Mouse (Mus musculus) thymus, adult 2 months (tissue): ENCODE measurements around the gene Plppr1. TPM values are rescaled to one million over a fixed set of nuclear protein-coding genes. Genes with fewer than 3 reads are reported as not detected.

Experiments used
- DNase-seq: peaks from one replicate; pipeline ENCODE4 v3.0.0; 2021
- H3K27ac ChIP-seq: fragments of 200-500 bp; 2 replicates; pipeline ENCODE4 v1.5.1; 2012; ENCODE audit warnings: low read length, control low read depth; ENCODE audit not compliant: control insufficient read depth, insufficient read depth
- H3K27me3 ChIP-seq: fragments of 200-500 bp; 2 replicates; pipeline ENCODE4 v1.6.1; 2012; ENCODE audit warnings: mild to moderate bottlenecking, low read length, moderate library complexity, mixed read lengths; ENCODE audit not compliant: control insufficient read depth, insufficient read depth
- H3K36me3 ChIP-seq: fragments of 200-500 bp; 2 replicates; pipeline ENCODE4 v1.6.1; 2012; ENCODE audit warnings: mild to moderate bottlenecking, low read length, moderate library complexity; ENCODE audit not compliant: control insufficient read depth, insufficient read depth
- H3K4me1 ChIP-seq: fragments of 200-500 bp; replicated peaks from 2 replicates; pipeline ENCODE4 v1.6.1; 2012; ENCODE audit warnings: low read length; ENCODE audit not compliant: control insufficient read depth, insufficient read depth
- H3K4me3 ChIP-seq: fragments of 200-500 bp; 2 replicates; pipeline ENCODE4 v1.5.1; 2012; ENCODE audit warnings: mild to moderate bottlenecking, low read length, control low read depth, moderate library complexity; ENCODE audit not compliant: control insufficient read depth, insufficient read depth
- CTCF ChIP-seq: fragments of 200-500 bp; IDR thresholded peaks from 2 replicates; pipeline ENCODE4 v1.5.1; 2012; ENCODE audit warnings: mild to moderate bottlenecking, control low read depth, low read length, moderate library complexity, borderline replicate concordance; ENCODE audit not compliant: control insufficient read depth, poor library complexity, insufficient read depth; ENCODE audit errors: extremely low read depth
- POLR2A ChIP-seq: fragments of 200-500 bp; IDR thresholded peaks from 2 replicates; pipeline ENCODE4 v1.6.1; 2012; ENCODE audit warnings: mild to moderate bottlenecking, low read length, control low read depth, moderate library complexity; ENCODE audit not compliant: control insufficient read depth, poor library complexity, insufficient read depth; ENCODE audit errors: extremely low read depth
- WGBS: fragments of 180-500 bp; shearing (Covaris S2); methylation state at CpG from one replicate; pipeline ENCODE4 v1.1.7; 2018; 5-methylcytosine and 5-hydroxymethylcytosine counted together
- polyA plus RNA-seq: library from polyadenylated mRNA; depleted of rRNA; stranded (reverse); fragments of >200 nt; gene quantifications from 2 replicates; pipeline ENCODE4 v1.2.3, GENCODE M21; 2012

Plppr1 gene
- polyA plus RNA-seq, 1 experiment: 0.04 TPM

DNA sequence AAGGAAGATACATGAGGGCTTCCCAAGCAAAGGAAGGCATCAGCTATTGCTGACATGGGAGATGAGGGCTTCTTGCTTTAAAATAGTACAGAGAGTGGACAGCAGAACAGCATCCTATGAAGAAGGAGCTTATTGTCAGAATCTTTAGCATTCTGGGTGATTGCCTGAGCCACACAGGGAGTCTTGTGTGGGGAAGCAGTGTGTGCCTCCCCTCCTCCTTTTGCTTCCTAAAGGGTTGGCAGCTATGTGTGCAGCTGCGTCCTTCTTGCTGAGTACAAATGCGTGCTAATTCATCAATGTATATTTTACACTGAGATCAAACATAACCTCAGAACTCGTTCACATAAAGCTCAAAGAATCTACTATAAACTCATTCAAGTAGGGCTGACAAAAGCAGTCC lies 119.8 kb downstream of the Plppr1 start:
- Histone ChIP-seq H3K4me3 (no peak overlapping the region), H3K27me3 (no peaks in the 10 kb centered on the region), H3K36me3 (no peaks in the 10 kb centered on the region), H3K4me1 (no peaks in the 10 kb centered on the region), H3K27ac (no peak overlapping the region)
- DNase-seq: no peak
- no peak for TF ChIP-seq POLR2A
- no peak for TF ChIP-seq CTCF
- 89% methylated on average over 3 of the region's 3 CpGs for WGBS

DNA sequence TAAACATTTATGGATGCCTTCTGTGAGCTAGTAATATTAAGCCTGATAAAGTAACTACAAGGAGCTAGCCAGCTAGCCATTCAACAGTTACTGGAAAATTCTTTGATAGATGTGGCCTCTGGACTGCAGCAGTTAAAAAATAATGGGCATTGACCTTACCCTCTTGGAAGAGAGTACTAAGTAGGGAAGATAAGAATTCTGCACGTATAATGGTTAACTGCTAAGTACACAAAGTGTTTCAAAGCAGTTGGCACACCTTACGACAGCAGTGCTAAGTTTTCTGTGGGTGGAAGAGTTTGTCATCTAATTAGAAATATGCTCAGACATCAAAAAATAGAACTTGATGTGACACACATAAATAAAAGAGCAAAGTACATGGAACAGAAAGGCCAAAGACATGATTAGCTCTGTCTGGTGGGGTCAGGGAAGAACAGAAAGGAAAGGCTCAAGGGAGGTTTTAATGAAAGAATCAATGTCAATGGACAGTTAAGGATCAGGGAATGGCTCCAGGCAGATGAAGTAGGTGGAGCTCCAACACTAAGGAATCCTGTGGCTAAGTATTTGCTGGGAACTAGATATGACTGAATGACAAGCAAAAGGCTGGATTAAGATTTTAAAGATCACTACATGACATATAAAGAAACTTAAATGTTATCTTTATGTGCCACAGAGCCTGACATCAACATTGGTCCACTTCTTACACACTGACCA lies 120.6 kb downstream of the Plppr1 start:
- Histone ChIP-seq H3K4me1 (no peaks in the 10 kb centered on the region), H3K4me3 (no peak overlapping the region), H3K27ac (no peak overlapping the region), H3K36me3 (no peaks in the 10 kb centered on the region), H3K27me3 (no peaks in the 10 kb centered on the region)
- TF ChIP-seq POLR2A: no peak
- no peak for TF ChIP-seq CTCF
- no peak for DNase-seq
- whole genome bisulfite sequencing: 92% methylated on average over 2 of the region's 2 CpGs

DNA sequence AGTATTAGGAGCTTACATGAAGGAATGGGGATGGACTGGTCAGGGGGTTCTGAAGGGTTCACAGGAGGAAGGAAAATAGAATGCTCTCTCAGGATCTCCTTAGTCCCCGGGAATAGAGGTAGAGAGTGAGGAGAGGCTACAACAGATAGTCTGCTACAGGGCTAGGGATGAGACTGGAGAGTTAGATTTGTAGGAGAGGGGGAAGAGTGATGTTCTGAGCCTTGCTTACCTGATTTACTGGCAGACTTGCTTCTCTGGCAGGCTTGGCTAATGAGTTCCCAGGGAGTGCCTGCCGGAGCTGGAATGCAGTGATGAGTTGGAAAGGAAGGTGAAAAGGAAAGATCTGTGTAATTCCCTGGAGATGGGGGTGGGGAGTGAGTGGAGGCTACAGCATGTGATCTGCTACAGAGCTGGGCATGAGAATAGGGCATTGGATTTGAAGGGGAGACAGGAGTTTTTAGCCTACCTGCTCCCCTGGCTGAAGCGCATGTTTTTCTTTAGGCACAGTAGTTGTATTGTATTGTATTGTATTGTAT lies 131.0 kb downstream of the Plppr1 start:
- H3K27ac ChIP-seq: no peak overlapping the region

DNA sequence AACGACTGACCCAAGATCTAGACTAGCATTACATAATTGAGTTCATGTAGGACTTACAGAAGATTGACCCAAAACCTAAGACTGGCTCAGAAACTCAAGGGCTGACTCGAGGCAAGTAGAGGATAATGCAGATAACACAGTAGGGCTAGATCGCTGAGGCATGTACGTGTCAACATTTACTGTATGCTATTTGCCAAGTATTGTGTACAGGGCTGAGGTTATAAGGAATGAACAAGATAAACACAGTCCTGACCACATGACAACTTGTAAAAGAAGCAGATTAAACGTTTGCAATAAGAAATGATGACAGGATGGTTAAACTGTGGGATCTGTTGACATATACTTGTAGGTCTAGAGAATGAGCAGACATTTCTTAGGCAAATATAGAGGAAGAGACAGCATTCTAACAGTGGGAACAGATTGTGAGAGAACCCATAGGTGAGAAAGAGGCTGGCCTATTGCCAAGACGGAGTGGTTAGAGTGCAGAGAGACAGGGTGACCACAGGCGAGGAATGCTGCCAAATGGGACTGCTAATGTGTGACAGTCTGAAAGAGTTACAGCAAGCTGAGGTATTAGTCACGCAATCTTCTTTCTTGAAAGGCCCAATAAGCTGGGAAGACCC lies 138.2 kb downstream of the Plppr1 start:
- no peak overlapping the region for H3K27ac ChIP-seq
- no peak for DNase-seq
- no peaks in the 10 kb centered on the region for H3K27me3 ChIP-seq
- no peaks in the 10 kb centered on the region for H3K36me3 ChIP-seq
- 35% methylated on average over 8 of the region's 8 CpGs for WGBS
- H3K4me1 ChIP-seq: no peaks in the 10 kb centered on the region
- TF ChIP-seq CTCF: no peak
- no peak for TF ChIP-seq POLR2A
- H3K4me3 ChIP-seq: no peak overlapping the region

More for the DNA sequence above, 131.0 kb downstream of the Plppr1 start:
- TF ChIP-seq CTCF: no peak
- no peak for TF ChIP-seq POLR2A
- 92% methylated on average over 3 of the region's 3 CpGs for WGBS
- H3K4me1 ChIP-seq: no peaks in the 10 kb centered on the region
- H3K36me3 ChIP-seq: no peaks in the 10 kb centered on the region
- no peak for DNase-seq
- no peak overlapping the region for H3K4me3 ChIP-seq
- no peaks in the 10 kb centered on the region for H3K27me3 ChIP-seq

DNA sequence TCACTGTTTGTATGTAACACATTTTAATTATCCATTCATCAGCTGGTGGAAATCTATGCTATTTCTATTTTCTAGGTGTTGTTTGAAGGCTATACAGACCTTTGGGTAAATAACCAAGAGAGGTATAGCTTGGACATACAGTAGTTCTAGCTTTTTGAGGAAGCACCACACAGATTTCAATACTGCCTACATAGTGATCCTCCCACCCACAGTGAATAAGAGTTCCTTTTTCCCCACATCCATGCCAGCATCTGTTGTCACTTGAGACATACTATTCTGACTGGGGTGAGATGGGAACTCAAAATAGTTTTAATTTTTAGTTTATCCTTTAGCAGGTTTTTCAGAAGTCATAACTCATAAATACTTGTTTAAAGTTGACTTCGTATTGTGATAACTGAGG lies 151.4 kb downstream of the Plppr1 start:
- no peak for DNase-seq
- H3K4me1 ChIP-seq: no peaks in the 10 kb centered on the region
- no peak overlapping the region for H3K27ac ChIP-seq
- 94% methylated on average over 1 of the region's 1 CpGs for WGBS
- no peak overlapping the region for H3K4me3 ChIP-seq
- TF ChIP-seq POLR2A: no peak
- TF ChIP-seq CTCF: no peak
- H3K27me3 ChIP-seq: no peaks in the 10 kb centered on the region
- H3K36me3 ChIP-seq: no peaks in the 10 kb centered on the region

DNA sequence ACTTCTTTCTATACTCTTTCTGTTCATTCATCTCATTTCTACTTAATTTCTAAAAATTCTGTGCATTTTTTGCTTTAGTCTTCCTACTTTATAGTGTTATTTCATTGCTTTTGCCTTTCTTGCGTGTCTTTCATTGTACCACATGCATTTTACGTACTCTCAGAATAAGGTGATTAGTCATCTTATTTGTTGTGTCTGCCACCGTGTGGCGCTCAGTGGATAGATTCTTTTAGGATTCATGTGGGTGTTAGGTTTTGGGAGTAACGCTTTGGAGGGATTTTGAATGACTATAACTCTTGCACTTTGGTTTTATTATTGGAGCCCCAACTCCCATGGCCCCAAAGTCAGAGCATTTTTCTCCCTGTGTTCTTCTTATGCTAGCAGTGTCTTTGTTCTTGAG lies 152.5 kb downstream of the Plppr1 start:
- H3K27ac ChIP-seq: no peak overlapping the region
- no peaks in the 10 kb centered on the region for H3K27me3 ChIP-seq
- DNase-seq: no peak
- WGBS: 72% methylated on average over 5 of the region's 5 CpGs
- no peak overlapping the region for H3K4me3 ChIP-seq
- H3K36me3 ChIP-seq: no peaks in the 10 kb centered on the region
- TF ChIP-seq CTCF (no peak), POLR2A (no peak)
- H3K4me1 ChIP-seq: no peaks in the 10 kb centered on the region
